Mouse (Mus musculus) heart, adult 2 months (tissue): ENCODE measurements around the gene Cacna2d1.

Source experiments
- CTCF ChIP-seq: fragments of 200-600 bp; IDR thresholded peaks from 2 replicates; pipeline ENCODE4 v1.8.1; 2022; ENCODE audit warnings: antibody characterized with exemption, mild to moderate bottlenecking, moderate library complexity
- EP300 ChIP-seq: fragments of 200-500 bp; IDR thresholded peaks from 2 replicates; pipeline ENCODE4 v1.6.1; 2011; ENCODE audit warnings: low read depth, low read length, control low read depth; ENCODE audit not compliant: insufficient read depth
- POLR2A ChIP-seq: fragments of 200-500 bp; IDR thresholded peaks from 2 replicates; pipeline ENCODE4 v1.6.1; 2011; ENCODE audit warnings: mild to moderate bottlenecking, low read depth, low read length, control low read depth; ENCODE audit not compliant: insufficient read depth

- TF ChIP-seq CTCF (no peak), EP300 (no peak), POLR2A (no peak)
Measured at GRCm38 (mm10) chr5:15972351-15972750, 37.9 kb downstream of the Cacna2d1 start.
